Mouse (Mus musculus) ES-E14 (cell line): Measurements from ENCODE around the gene Hes3. TPM values are rescaled to one million over a fixed set of nuclear protein-coding genes. Genes with fewer than 3 reads are reported as not detected.
A peak's percentile ranks its signal among the peaks of the same experiment; 100 is the strongest.

Experiments used
- DNase-seq: peaks from one replicate; pipeline ENCODE4 v3.0.0-alpha.2; 2013; ENCODE audit warnings: low read depth, low spot score
- H3K27ac ChIP-seq: 2 replicates; pipeline ENCODE4 v1.5.1; 2012; ENCODE audit warnings: low read depth, mild to moderate bottlenecking, low read length, moderate library complexity, mixed read lengths; ENCODE audit not compliant: poor library complexity, insufficient read depth, severe bottlenecking
- H3K36me3 ChIP-seq: 2 replicates; pipeline ENCODE4 v1.6.1; 2012; ENCODE audit warnings: mild to moderate bottlenecking, low read length, moderate library complexity, mixed read lengths; ENCODE audit not compliant: control insufficient read depth, poor library complexity, insufficient read depth, severe bottlenecking
- H3K4me1 ChIP-seq, 2 experiments: fragments of 150-350 bp in 1 of 2; sonication (generic) in 1 of 2; 2 replicates each; pipeline ENCODE4 v1.6.1; 2012; ENCODE audit warnings: low read length in 2 of 2, mild to moderate bottlenecking in 1 of 2, mixed read lengths in 1 of 2; ENCODE audit not compliant: control insufficient read depth in 2 of 2, insufficient read depth in 2 of 2, poor library complexity in 1 of 2
- H3K4me3 ChIP-seq, 2 experiments: fragments of 150-350 bp in 1 of 2; sonication (generic) in 1 of 2; 2 replicates each; pipeline ENCODE4 v1.5.1; 2012; ENCODE audit warnings: low read length in 2 of 2, low read depth in 1 of 2, mild to moderate bottlenecking in 1 of 2, mixed read lengths in 1 of 2; ENCODE audit not compliant: insufficient read depth in 1 of 2, poor library complexity in 1 of 2, severe bottlenecking in 1 of 2
- H3K9ac ChIP-seq: 2 replicates; pipeline ENCODE4 v1.6.1; 2012; ENCODE audit warnings: low read depth, mild to moderate bottlenecking, low read length, mixed read lengths; ENCODE audit not compliant: poor library complexity, insufficient read depth, severe bottlenecking
- H3K9me3 ChIP-seq: fragments of 150-350 bp; sonication (generic); 2 replicates; pipeline ENCODE4 v1.6.1; 2012; ENCODE audit warnings: low read depth, mild to moderate bottlenecking, low read length; ENCODE audit not compliant: control insufficient read depth, insufficient read depth
- CHD2 ChIP-seq: IDR thresholded peaks from 2 replicates; pipeline ENCODE4 v1.6.1; 2014; ENCODE audit warnings: mild to moderate bottlenecking, low read depth, low read length, inconsistent platforms
- HCFC1 ChIP-seq: IDR thresholded peaks from 2 replicates; pipeline ENCODE4 v1.6.1; 2012; ENCODE audit warnings: low read length, inconsistent platforms, borderline replicate concordance; ENCODE audit not compliant: insufficient read depth
- MAFK ChIP-seq: IDR thresholded peaks from 2 replicates; pipeline ENCODE4 v1.6.1; 2014; ENCODE audit warnings: mild to moderate bottlenecking, low read depth, low read length, inconsistent platforms; ENCODE audit not compliant: insufficient read depth
- ZC3H11A ChIP-seq: IDR thresholded peaks from 2 replicates; pipeline ENCODE4 v1.6.1; 2012; ENCODE audit warnings: low read depth, mild to moderate bottlenecking, inconsistent platforms, low read length, borderline replicate concordance
- ZNF384 ChIP-seq: IDR thresholded peaks from 2 replicates; pipeline ENCODE4 v1.6.1; 2012; ENCODE audit warnings: low read depth, low read length, inconsistent platforms
- in situ Hi-C, 2 experiments: fragments of 600-800 bp; cut with MboI; formaldehyde crosslinking; loops; one replicate each; pipeline ENCODE4 v1.15.1; 2025; ENCODE audit warnings: low sequenced_read_pairs in 2 of 2, inconsistent platforms in 1 of 2; ENCODE audit not compliant: unreplicated experiment in 2 of 2
- total RNA-seq: library from RNA; depleted of rRNA; stranded (reverse); fragments of 300-350 nt; gene quantifications from 2 replicates; pipeline ENCODE4 v1.2.3, GENCODE M21; 2012

Hes3 gene
- total RNA-seq, 1 experiment, result 0.58 TPM

DNA sequence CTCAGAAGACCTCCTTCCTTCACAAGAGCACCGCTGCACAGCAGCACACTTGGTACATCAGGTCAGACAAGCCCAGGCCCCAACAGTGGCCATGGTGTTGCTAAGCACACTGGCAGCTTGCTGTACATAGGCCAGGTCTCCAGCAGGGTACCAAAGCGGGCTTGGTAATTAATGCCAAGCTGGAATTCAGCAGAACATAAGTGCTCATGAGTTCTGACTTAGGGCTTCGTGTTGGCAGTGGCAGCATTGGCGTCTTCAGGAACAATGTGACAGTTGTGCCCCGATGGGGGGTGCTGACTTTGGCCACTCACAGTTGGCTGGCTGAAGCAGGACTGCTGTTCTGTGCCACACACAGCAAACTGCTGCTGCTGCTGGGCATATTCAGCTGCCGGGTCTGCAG is 13.2 kb upstream of the Hes3 start:
- Histone ChIP-seq H3K4me3 (no peak overlapping the region), H3K9me3 (no peaks in the 10 kb centered on the region), H3K4me1 (peaks cover 0 to 1% of the 10 kb centered on the region in 2 experiments; a peak in 1 of 4 replicates), H3K27ac (no peak overlapping the region), H3K9ac (no peak overlapping the region), H3K36me3 (peaks cover 31% of the 10 kb centered on the region)
- no peak for DNase-seq
- in situ Hi-C loops, result no loop called here
- no peak for TF ChIP-seq ZC3H11A
- TF ChIP-seq CHD2, result no peak

DNA sequence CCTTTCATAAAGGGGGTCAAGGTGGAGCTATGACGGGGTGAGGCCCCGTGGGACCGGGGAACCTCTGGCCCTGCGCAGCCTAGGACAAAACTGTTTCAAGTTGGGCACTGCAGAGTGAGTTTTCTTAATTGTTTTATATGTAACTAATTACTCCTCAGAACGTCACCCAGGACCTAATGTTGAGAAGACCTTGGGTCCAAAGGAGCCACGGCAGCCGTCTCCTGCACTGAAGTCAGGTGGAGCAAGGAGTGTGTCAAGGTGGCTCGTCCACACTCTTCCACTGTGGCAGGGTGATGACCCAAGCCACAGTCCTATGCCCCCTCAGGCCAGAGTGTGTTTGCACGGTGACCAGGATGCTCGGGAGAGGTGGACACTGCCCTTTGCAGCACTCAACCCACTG is 11.7 kb upstream of the Hes3 start:
- peaks cover 32% of the 10 kb centered on the region for H3K36me3 ChIP-seq
- no peaks in the 10 kb centered on the region for H3K9me3 ChIP-seq
- no peak for DNase-seq
- in situ Hi-C loops, result no loop called here
- H3K4me1 ChIP-seq, result peaks cover 1 to 2% of the 10 kb centered on the region in 2 experiments; a peak in 1 of 4 replicates
- TF ChIP-seq CHD2, result no peak
- TF ChIP-seq MAFK, result no peak
- TF ChIP-seq HCFC1, result no peak
- TF ChIP-seq ZC3H11A, result no peak
- TF ChIP-seq ZNF384, result no peak
- no peak overlapping the region for H3K27ac ChIP-seq
- no peak overlapping the region for H3K9ac ChIP-seq
- no peak overlapping the region for H3K4me3 ChIP-seq

DNA sequence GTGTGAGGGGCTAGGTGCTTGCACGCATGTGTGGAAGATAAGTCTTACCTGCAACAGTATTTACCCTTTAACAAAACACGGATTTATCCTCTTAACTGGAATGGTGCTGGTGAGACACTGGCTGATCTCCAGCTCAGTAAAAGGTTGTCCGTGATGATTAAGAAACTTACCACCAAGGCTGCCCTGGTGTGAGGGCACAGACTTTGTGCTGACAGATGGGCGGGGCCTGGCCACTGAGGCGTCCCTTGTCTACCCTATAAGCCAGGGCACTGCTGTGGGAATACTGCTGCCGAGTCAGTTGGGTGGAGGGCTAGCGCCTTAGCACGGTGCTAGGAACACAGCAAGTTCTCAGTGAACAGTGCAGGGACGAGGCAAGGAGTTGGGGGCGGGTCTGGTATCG is 10.6 kb upstream of the Hes3 start:
- in situ Hi-C loops, result no loop called here
- no peak overlapping the region for H3K27ac ChIP-seq
- TF ChIP-seq ZC3H11A, result no peak
- no peak for TF ChIP-seq CHD2
- no peak for TF ChIP-seq HCFC1
- no peak overlapping the region for H3K9ac ChIP-seq
- no peak overlapping the region for H3K4me3 ChIP-seq
- no peak for DNase-seq
- no peaks in the 10 kb centered on the region for H3K9me3 ChIP-seq
- 0 out of 4 replicates have a peak, but pooled peaks cover 3 to 4% of the 10 kb centered on the region in 2 experiments for H3K4me1 ChIP-seq
- peaks cover 32% of the 10 kb centered on the region for H3K36me3 ChIP-seq

DNA sequence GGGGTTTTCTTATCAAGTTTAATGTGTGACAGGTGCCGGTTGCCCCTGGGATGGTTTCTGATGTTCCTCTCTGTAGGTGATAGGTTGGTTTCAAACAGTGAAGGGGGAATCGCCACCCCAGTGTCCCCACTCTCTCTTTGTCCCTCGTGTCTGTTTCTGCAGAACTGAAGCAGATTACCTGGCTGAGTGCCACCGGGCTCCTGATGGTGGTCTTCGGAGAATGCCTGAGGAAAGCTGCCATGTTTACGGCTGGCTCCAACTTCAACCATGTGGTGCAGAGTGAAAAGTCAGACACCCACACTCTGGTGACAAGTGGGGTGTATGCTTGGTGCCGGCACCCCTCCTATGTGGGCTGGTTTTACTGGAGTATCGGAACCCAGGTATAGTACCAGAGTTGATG is 8.9 kb upstream of the Hes3 start:
- DNase-seq, result no peak
- H3K27ac ChIP-seq, result no peak overlapping the region
- peaks cover 32% of the 10 kb centered on the region for H3K36me3 ChIP-seq
- in situ Hi-C loops, result no loop called here
- no peak overlapping the region for H3K4me3 ChIP-seq
- H3K9ac ChIP-seq, result no peak overlapping the region
- no peak for TF ChIP-seq CHD2
- H3K9me3 ChIP-seq, result no peaks in the 10 kb centered on the region
- peaks cover 4 to 6% of the 10 kb centered on the region in 2 experiments; a peak in 1 of 4 replicates for H3K4me1 ChIP-seq

DNA sequence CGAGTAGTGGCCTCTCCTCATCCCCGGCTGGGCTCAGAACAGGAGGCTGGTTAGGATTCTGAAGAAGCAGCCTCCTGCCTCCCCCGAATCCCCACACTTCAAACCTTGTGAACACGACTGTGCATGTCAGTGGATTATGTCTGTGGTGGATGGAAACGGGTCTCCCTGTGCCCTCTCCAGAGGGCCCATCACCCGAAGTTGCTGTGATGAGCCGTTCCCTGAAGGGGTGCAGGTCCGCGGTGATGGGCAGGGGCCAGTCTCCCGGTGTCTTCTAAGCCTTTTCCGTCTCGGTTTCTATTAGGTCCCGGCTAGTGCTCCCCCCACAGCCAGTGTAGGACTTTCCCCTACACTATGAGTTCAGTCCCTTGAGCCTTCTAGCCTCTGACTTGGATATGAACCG is 7.4 kb upstream of the Hes3 start:
- in situ Hi-C loops, result no loop called here

More for the DNA sequence above, 7.4 kb upstream of the Hes3 start:
- H3K9ac ChIP-seq, result peak overlapping the region; percentile 26; the same call in 1 of the 2 replicates
- H3K4me3 ChIP-seq, result no peak overlapping the region
- peaks cover 23% of the 10 kb centered on the region for H3K36me3 ChIP-seq
- no peak overlapping the region for H3K27ac ChIP-seq
- no peaks in the 10 kb centered on the region for H3K9me3 ChIP-seq
- H3K4me1 ChIP-seq, result peaks cover 4 to 10% of the 10 kb centered on the region in 2 experiments; a peak in 1 of 4 replicates
- no peak for TF ChIP-seq CHD2
- TF ChIP-seq MAFK, result no peak
- no peak for TF ChIP-seq ZNF384
- TF ChIP-seq ZC3H11A, result no peak
- TF ChIP-seq HCFC1, result no peak
- no peak for DNase-seq
